Mouse (Mus musculus) liver, postnatal 0 days (tissue): ENCODE results near the gene Fam208a.

Source experiments
- CTCF ChIP-seq: sonication (generic); IDR thresholded peaks from 2 replicates; pipeline ENCODE4 v1.5.1; 2016; ENCODE audit warnings: antibody characterized with exemption, low read depth
- EP300 ChIP-seq: IDR thresholded peaks from 2 replicates; pipeline ENCODE4 v1.6.1; 2016; ENCODE audit warnings: antibody characterized with exemption, low read depth, mild to moderate bottlenecking

- TF ChIP-seq CTCF (no peak), EP300 (no peak)
Observed at GRCm38 (mm10) chr14:27501096-27501495, 72.5 kb downstream of the Fam208a start.
